Mouse (Mus musculus): ENCODE data around the gene Itch.
"Not testable (repeated sequence)": the region's sequence is repeated elsewhere in the genome, so short reads cannot be mapped to it uniquely, and the experiment has no call there.

The Itch gene

GRCm38 (mm10) chr2:155133011-155133976 lies at the start of gene Itch:
TSS of gene Itch (plus strand) at chr2:155133509.
- peak; percentile 98 for DNase-seq (ENCODE audit: low read depth, low spot score)

- no peak for DNase-seq (ENCODE audit: low read depth, low spot score)
These were observed 48.8 kb upstream of the Itch start for GRCm38 (mm10) chr2:155084546-155084945.

GRCm38 (mm10) chr2:155086328-155086727 lies 47.0 kb upstream of the Itch start:
- no peak for DNase-seq (ENCODE audit: low read depth, low spot score)

GRCm38 (mm10) chr2:155088264-155088663 lies 45.0 kb upstream of the Itch start:
- DNase-seq (ENCODE audit: low read depth, low spot score), result no peak

GRCm38 (mm10) chr2:155090909-155091742 lies 42.2 kb upstream of the Itch start:
- no peak for DNase-seq (ENCODE audit: low read depth, low spot score)

GRCm38 (mm10) chr2:155091743-155092075 lies 41.6 kb upstream of the Itch start:
- DNase-seq (ENCODE audit: low read depth, low spot score), result no peak

GRCm38 (mm10) chr2:155093418-155093817 lies 39.9 kb upstream of the Itch start:
- DNase-seq (ENCODE audit: low read depth, low spot score), result no peak

- peak; percentile 54 for DNase-seq (ENCODE audit: low read depth, low spot score)
These were observed 34.5 kb upstream of the Itch start for GRCm38 (mm10) chr2:155098720-155099380.

GRCm38 (mm10) chr2:155099421-155099820 lies 33.9 kb upstream of the Itch start:
- DNase-seq (ENCODE audit: low read depth, low spot score), result peak; percentile 92

GRCm38 (mm10) chr2:155099994-155100795 lies 33.1 kb upstream of the Itch start:
- no peak for DNase-seq (ENCODE audit: low read depth, low spot score)

GRCm38 (mm10) chr2:155100796-155101259 lies 32.5 kb upstream of the Itch start:
- DNase-seq (ENCODE audit: low read depth, low spot score), result no peak

- no peak for DNase-seq (ENCODE audit: low read depth, low spot score)
These were observed 31.5 kb upstream of the Itch start for GRCm38 (mm10) chr2:155101761-155102181.

- peak; percentile 66 for DNase-seq (ENCODE audit: low read depth, low spot score)
These were observed 29.7 kb upstream of the Itch start for GRCm38 (mm10) chr2:155103607-155104006.

- DNase-seq (ENCODE audit: low read depth, low spot score), result not testable (repeated sequence)
These were observed 26.0 kb upstream of the Itch start for GRCm38 (mm10) chr2:155107276-155107675.

GRCm38 (mm10) chr2:155115216-155115830 lies 18.0 kb upstream of the Itch start:
- DNase-seq (ENCODE audit: low read depth, low spot score), result no peak

GRCm38 (mm10) chr2:155133977-155134860 lies 910 bp downstream of the Itch start:
- peak; percentile 10 for DNase-seq (ENCODE audit: low read depth, low spot score)

GRCm38 (mm10) chr2:155135092-155135491 lies 1.8 kb downstream of the Itch start:
- no peak for DNase-seq (ENCODE audit: low read depth, low spot score)

GRCm38 (mm10) chr2:155135534-155135933 lies 2.2 kb downstream of the Itch start:
- no peak for DNase-seq (ENCODE audit: low read depth, low spot score)

- DNase-seq (ENCODE audit: low read depth, low spot score), result no peak
These were observed 7.7 kb downstream of the Itch start for GRCm38 (mm10) chr2:155140986-155141385.

Data from brain, adult 2 months (tissue).